Mouse (Mus musculus): ENCODE data around the gene Slc51a.

The Slc51a gene

DNA sequence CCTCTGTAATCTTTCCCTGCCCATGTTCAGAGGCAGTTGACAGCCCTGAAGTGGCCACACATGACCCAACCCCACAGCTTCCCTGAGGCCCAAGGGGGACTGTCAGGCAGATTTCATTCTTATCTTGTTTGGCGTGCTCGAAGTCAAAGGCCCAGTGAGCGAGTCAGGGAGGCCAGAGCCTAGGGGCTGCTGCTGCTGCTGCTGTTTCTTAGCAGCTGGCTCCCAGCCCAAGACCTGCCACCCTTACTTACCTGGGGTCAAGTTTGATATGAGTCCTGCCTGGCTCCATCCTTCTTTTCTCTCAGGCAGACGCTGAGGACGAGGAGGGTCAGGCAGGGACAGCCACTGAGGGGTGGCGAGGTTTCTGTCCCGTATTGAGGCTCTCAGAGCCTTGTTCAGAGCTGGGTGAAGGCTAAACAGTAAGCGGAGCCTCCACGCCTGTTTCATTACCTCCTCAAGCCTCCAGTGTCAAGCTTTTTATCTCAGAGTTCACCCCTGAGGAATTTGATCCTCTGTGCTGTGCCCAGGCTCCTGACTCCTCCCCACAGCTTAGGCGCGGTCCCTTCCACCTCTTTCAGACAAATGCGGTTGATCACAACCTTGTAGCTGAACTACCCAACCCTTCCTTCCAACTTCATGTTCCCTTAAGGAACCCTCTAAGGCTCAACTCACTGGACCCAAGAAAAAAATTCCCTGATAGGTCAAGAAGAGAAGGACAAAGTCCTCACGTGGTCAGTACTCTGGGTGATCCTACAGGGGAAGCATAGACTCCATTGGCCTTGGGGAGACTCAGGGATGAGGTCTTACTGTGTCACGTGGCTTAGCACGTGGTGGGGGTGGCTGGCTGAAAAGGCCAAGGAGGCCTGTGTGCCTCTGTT lies at the start of gene Slc51a:
Gene Slc51a (minus strand): TSS at position 646 of the 878 bp plus-strand sequence.
- CTCF ChIA-PET = no interaction called here

DNA sequence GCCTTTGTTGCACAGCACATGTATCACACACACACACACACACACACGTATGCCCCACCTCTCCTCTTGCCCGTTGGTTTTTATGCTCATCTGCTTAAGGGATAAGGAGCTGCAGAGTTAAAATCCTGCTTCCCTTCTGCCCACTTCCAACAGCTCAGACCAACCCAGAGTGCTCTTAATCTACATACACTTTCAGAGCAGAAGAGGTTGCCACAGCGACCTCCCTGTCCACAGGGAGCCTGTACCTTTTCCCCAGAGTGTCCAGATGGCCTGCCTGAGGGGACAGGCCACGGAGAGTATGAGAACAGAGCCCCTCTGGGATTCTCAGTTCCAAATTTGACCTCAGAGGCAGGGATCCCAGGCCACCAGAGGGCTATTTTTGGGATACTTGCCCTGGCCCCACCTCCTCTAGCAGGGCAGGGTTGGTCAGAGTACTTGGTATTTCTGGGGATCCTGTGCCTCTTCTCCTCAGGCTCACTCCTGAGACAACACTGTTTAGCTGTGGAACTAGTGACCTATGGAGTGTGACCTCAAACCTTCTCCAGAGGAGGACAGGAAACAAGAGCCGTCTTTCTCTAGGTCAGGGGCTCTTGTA lies 47.6 kb upstream of the Slc51a start:
- CTCF ChIA-PET = interaction anchor here (0.7 kb wide), 2 partner anchors 17 to 43 kb away, joined by 6 to 12 read pairs; no protein-coding TSS in a partner anchor

DNA sequence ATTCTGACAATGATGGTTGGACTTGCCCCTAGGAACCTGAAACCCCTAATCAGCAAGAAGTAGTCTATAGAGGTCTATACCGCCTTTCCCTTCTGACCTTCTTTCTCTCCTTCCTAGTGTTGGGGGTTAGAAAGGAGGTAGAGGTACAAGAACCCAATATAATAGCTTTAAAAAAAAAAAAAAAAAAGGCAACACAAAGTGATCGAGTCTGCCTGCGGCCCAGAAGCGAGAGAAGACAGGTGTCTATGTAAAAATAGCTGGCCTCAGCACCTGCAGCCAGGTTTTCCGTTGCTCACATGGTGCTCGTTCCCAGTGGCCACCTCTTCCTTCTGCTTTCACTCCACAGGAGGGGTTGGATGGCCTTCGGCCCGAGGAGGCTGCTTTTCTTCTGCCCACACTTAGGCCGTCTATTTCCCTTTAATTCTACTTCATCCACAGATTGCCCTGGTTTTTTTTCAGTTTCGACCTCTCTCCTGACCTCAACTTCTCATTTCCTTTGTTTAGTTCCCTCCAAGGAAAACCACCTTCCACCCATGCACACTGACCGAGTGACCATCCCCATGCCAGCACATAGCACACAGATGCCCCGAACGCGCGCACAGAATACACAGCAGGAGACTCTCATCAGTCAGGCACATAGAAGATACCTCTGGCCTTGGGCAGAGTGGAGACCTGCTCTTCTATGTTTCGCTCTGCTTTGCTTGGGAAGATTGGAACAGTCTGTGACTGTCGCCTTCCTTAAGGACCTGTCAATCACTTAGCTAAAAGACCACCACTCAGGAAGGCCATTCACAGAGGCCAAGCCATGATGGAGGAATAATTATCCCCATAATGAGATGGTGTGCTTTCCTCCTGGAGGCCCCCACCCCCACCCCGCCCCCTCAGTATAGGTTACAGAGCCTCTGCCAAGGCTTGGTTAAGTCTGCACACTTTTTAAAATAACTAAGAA lies 45.5 kb upstream of the Slc51a start:
- CTCF ChIA-PET = interaction anchor here (0.6 kb wide), 3 partner anchors 13 to 1748 kb away, joined by 3 to 19 read pairs (median 4); no protein-coding TSS in a partner anchor

DNA sequence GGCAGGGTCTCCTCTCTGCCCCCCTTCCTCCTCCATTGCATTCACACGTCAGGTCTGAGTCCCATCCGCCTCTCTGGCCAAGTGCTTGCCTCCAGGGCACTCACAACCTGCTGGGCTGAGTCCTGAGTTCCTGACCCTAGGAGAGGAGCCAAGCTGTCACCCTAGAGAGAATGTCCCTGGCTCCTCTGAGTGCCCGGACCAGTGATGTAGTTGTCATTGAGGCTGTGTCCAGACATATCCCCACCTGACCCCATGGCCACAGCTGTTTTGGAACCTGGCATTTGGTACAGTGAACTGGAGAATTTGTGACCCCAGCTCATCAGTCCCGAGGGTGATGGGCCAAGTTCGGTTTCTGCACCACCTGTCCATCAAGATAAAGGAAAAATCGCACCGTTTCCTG lies 39.2 kb upstream of the Slc51a start:
- CTCF ChIA-PET = interaction anchor here (0.6 kb wide), 1 partner anchor 13 kb away, joined by 3 read pairs; no protein-coding TSS in a partner anchor

DNA sequence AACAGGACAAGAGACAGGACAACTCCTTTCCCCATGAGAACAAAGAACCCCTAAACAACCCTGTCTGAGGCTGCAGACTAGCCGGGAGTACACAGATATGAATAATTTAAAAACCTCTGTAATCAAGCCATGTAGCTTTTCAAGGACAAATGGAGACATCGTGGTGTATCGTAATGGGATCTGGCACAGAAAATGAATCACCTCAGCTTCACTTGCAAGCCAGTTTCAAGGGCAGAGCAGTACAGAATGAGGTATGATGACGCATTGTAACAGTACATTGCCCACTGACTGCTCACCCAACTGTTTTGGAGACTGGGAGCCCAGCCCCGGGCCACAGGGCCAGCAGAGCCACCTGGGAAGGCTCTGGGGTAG lies 36.6 kb upstream of the Slc51a start:
- CTCF ChIA-PET = no interaction called here

DNA sequence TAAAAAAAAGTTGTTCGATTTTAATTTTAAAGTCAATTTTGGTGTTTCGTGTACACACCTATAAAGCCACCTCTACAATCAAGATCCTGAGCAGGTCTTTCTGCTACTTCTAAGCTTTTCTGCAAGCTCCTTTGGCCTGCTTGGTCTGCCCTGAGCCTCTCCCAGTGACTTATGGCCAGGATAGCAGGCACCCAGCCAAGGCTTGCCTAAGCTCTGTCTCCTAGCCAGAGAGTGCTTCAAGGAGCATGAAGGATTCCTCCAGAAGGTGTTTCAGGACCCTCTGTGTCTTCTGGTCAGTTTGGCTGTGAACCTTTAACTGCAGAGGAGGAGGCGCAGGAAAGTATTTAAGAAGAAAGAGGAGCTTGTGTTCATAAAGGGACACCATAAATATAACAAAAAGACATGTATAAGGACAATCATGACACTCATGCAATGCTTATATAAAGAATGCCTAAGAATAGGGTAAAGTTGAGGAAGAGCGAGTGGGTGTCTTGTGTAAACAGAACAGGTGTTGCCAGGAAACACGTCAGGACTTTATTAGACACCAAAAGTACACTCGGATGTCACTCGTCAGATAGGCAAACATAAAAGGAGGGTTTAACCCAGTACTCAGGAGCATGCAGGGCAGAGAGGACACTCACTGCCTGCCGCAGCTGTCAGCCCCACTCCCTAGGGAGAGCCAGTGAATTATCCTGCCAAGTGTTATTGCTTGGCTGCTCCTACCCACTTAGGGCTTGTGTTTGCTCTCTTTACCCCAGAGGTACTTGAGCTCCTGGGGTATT lies 36.0 kb upstream of the Slc51a start:
- CTCF ChIA-PET = no interaction called here

DNA sequence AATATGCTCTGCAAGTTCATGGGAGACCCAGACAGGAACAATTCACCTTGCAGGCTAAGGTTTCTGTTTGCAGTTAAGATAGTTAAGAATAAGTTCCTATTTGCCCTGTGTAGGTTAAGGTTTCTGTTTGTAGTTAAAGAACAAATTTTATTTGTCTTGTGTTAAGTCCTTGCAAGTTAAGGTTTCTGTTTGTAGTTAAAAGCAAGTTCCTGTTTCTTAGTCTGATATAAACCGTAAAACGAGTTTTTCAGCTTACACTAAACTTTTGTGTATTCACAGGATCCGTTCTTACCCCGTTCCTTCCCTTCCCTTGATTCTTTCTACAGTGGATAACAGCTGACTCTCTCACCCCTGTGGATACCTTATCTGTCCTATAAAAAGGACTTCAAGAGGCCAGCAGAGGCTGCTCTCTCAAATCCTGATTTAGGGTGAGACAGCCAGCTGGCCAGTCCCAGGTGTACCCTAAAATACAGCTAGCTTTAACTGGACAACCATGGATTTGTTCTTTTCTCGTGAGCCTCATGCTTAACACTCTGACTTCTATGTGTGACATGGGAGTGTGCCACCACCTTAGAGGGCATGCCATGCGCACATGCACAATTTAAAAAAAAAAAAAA lies 35.0 kb upstream of the Slc51a start:
- CTCF ChIA-PET = no interaction called here

DNA sequence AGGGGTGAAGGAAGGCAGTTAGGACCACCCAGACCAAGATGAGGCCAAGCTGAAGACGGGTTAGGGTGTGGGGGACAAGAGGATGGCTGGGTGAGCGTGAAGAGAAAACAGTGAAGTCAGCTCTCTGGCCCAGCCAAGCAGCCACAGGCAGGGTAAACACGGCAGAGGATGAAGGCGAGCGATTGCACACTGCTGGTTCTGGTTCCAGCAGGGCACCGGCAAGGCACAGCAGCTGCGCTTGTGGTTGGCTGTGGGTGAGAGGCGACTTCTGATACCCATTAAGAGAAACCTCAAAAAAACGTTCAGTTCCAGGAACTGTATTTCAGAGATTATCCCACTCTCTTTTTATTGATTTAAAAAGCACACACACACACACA lies 32.7 kb upstream of the Slc51a start:
- CTCF ChIA-PET = interaction anchor here (0.6 kb wide), 1 partner anchor 14 kb away, joined by 3 read pairs; no protein-coding TSS in a partner anchor

DNA sequence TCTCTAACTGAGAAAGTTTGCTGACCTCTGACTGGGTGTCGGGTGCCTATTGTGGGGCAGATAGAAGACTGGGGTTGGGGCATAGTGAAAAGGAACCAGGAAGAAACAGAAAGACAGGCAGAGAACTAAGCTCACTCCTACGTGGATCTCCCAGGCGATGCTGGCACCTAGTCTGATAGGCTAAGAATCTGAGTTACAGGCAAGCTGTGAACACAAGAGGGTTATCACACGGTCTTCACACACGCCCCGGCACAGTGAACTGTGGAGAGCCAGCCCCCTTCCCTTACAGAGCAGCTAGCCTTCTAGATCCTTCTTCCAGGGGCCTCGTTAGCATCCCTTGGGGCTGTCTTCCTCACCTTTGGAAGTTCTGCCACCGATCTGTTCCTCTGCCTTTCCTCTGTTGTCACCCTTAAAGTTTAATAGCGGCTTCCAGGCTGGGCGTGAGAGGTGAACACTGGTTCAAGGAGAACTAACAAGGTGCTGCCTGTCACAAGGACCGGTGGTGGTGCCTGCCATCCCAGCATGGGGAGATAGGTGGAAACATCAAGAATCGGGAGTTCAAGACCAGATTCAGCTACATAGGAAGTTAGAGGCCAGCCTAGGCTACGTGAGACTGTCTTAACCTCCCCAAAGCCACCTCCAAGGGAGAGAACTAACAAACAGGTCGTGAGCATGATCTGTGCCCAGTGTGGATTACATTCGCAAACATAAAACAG lies 32.1 kb upstream of the Slc51a start:
- CTCF ChIA-PET = interaction anchor here (0.6 kb wide), 1 partner anchor 14 kb away, joined by 3 read pairs; no protein-coding TSS in a partner anchor

DNA sequence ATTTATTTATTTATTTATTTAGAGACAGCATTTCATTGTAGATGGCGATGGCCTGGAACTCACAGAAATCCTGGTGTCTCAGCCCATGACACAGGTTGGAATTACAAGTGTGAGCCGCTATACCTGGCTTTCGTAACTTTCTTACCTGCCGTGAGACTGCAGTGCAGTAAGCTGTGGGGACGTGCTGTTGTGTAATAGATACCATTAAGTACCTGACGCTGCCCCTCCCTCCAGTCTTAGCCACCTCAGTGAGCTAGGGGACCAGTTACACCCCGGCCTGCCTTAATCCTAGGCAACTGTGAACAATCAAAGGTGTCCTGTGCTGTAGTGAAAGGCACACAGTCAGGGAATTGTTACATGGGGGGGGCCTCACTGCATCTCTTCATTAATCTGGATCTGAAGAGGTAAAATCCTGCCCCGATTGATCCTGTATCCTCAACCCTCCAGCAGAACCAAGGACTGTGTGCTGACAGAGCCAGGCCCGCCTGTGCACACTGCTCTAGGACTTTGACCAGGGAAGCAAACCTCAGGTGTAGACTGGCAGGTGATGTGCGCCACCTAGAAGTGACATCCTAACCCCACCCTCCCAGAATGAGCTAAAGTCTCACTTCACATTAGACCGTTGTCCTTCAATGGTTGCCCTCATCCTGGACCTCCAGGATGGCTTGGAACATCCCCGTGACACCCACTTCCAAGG lies 30.3 kb upstream of the Slc51a start:
- CTCF ChIA-PET = interaction anchor here (0.6 kb wide), 2 partner anchors 17 to 1090 kb away, joined by 3 to 6 read pairs; no protein-coding TSS in a partner anchor

DNA sequence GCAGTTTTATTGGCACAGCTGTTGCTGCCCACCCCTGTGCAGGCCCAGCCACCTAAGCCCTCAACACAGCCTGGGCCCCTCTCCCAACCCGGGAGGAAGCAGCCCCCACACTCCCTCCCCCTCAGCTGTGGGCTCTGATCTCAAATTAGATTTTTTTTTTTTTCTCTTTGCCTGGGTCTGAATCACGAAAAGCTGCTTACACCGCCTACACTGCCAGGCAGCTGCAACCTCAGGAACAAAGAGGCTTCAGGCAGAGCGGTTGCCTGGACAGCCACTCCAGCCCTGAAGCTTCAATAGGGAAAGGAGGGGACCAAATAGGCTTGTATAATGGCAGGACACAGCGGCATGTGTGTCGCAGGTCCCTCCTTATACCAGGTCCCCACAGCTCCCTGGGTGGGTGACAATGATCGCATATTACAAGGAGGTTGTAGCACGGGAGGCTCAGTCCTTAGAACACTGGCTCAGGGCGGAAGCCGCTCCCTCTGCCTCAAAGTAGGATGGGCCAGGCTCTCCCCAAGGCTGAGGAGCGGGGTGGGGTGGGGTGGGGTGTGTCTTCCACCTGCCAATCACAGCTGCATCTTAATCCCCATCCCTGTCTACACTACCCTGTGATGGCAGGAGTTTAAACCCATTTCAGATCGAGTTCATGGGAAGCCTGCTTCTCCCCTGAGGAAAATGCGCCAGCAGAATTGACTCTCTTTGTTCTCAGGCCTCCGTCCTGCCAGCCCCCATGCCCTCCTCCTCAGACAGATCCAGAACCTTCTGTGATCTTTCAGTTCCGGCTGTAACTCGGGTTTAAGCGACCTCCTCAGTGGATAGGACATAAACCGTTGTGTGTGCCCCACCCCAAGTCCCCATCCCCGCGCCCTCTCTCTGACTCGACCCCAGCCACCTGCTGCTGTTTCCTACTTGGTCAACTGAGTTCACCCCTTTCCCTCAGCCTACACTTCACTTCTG lies 28.6 kb upstream of the Slc51a start:
- CTCF ChIA-PET = no interaction called here

DNA sequence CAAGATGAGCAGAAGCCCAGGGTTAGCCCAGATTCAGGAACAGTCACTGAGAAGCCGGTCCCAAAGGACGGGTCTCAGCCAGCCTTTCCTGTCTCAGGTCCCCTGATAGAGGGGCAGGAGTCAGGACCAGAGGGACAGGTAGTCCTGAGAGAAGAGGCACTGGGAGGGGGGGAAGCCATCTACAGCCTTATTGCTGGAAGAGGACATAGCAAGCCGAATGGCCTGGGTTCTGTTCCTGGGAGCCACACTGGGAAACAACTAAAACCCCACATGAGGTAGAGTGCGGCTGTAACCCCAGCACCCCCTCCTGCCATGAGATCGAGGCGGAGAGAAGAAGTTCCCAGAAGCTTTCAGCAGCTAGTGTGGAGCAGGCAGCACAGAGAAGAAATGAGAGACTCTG lies 26.3 kb upstream of the Slc51a start:
- CTCF ChIA-PET = no interaction called here

DNA sequence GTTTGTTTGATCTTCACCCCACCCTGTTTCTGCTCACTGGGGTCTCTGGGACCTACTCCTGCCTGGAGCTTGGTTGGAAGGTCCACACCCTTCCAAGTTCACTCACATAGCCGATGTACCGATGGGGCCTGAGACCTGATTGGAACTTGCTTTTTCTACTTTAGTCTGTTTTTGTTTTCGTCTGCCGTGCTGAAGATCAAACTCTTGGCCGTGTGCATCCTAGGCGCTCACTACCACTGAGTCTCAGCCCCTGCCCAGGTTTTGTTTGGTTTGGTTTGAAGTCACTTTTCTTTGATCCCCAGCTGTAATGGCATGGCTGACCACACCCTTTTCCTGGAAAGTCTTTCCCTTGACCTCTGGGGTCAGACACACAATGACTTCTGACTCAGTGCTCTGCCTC lies 25.7 kb upstream of the Slc51a start:
- CTCF ChIA-PET = no interaction called here

DNA sequence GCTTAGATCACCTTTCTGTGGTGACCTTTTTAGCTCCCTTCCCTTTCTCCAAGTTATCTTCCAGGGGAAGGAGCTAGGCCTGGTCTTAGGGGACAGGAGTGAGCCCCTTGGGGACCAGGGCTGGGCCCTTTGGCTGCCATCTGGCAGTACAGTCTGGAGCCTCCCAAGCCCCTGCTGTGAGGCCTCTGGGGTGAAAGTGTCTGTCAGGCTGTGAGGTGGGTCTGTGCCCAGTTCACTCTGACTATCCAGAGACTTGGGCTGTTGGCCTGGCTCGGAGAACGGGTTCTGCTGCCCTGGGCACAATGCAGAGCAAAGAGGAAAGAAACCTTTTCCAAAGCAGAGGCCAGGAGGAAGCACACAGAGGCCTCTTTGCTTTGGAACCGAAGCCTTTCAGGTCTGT lies 25.2 kb upstream of the Slc51a start:
- CTCF ChIA-PET = no interaction called here

DNA sequence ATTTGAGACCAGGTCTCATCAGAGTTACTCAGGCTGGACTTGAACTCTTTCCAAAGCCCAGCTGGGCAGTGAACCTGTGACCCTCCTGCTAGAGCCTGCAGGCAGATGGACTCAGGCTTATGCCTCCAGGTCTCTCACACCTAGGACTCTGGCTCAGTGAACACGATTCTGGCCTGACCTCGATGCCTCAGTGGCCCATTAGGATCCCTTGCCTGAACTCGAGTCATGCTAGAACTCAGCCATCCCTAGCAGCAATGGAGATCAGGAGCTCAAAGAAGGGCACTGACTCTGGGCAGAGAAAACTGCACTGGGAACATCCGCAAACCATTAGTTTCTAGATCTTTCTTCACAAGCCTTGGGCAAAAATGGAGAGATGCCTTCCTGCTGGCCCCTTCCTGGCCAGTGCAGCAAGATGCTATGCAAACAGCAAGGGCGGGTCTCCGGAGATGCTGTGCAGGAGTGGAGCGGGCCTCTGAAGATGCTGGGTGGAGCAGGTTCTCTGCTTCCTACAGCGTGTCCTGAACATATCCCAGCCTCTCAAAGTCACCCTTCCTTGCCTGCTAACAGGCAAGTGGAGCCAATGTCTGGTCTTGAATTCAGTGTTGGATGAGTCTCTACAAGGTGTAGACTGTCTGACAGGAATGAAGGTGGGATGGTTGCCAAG lies 24.3 kb upstream of the Slc51a start:
- CTCF ChIA-PET = no interaction called here

DNA sequence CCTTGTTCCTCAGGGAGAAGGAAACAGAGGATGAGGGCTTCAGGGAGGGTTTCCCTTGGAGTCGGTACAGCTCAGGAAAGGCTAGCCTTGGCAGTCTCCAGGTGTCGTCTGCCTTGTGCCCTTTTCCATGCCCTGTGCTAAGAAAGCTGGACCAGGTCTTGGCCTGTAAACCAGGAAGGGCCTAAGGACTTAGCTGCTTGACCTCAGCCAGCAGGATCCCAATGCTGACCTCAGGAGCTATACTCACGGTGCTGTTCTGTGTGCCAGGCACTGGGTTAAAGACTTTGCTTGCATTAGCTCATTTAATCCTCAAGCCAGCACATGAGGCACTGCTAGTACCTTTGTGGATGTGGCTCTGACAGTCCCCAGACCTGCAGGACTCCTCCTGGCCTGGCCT lies 23.7 kb upstream of the Slc51a start:
- CTCF ChIA-PET = interaction anchor here (0.6 kb wide), 1 partner anchor 27 kb away, joined by 4 read pairs; no protein-coding TSS in a partner anchor

Data from spleen, embryonic (tissue).